Mouse (Mus musculus): ENCODE measurements around the gene Oxt. TPM values are rescaled to one million over a fixed set of nuclear protein-coding genes. Genes with fewer than 3 reads are reported as not detected.

Oxt gene
- polyA plus RNA-seq (2012; rRNA removed): 0.40 TPM in 1 of 2 replicates, not detected in the other

GRCm38 (mm10) chr2:130575873-130576272 lies at the start of gene Oxt:
Gene Oxt, plus strand, starts transcription at chr2:130576173.

GRCm38 (mm10) chr2:130563212-130564055 lies 12.5 kb upstream of the Oxt start, which contains the start of gene Mrps26:
Gene Mrps26, plus strand, starts transcription at chr2:130563742.

GRCm38 (mm10) chr2:130582552-130582951 lies 6.6 kb downstream of the Oxt start, which contains the start of gene Avp:
Gene Avp, minus strand, starts transcription at chr2:130582554.

Other genes with a start within 250 kb of the Oxt start
- 2.8 and 2.9 TPM in 2 replicates for gene Cpxm1, start 178.6 kb upstream of the Oxt start, polyA plus RNA-seq (2012; rRNA removed)
- gene Gm28372, start 170.9 kb upstream of the Oxt start, polyA plus RNA-seq (2012; rRNA removed): not detected in 2 replicates
- gene 1700020A23Rik, start 170.9 kb upstream of the Oxt start, polyA plus RNA-seq (2012; rRNA removed): not detected in 2 replicates
- not detected in 2 replicates for gene Tmem239, start 169.7 kb upstream of the Oxt start, polyA plus RNA-seq (2012; rRNA removed)
- gene Vps16, start 151.8 kb upstream of the Oxt start, polyA plus RNA-seq (2012; rRNA removed): 16.4 and 21.5 TPM in 2 replicates
- 9.5 and 9.6 TPM in 2 replicates for gene Pced1a, start 151.5 kb upstream of the Oxt start, polyA plus RNA-seq (2012; rRNA removed)
- 18.1 and 19.6 TPM in 2 replicates for gene Ptpra, start 125.9 kb upstream of the Oxt start, polyA plus RNA-seq (2012; rRNA removed)
- 41.4 and 106 TPM in 2 replicates for gene Mrps26, start 12.4 kb upstream of the Oxt start, polyA plus RNA-seq (2012; rRNA removed)
- 0.20 and 0.54 TPM in 2 replicates for gene Avp, start 6.4 kb downstream of the Oxt start, polyA plus RNA-seq (2012; rRNA removed)
- 0.11 and 0.21 TPM in 2 replicates for gene Fastkd5, start 53.9 kb downstream of the Oxt start, polyA plus RNA-seq (2012; rRNA removed)
- 2.5 TPM in 2 replicates for gene Ubox5, start 53.9 kb downstream of the Oxt start, polyA plus RNA-seq (2012; rRNA removed)
- gene Lzts3, start 66.6 kb downstream of the Oxt start, polyA plus RNA-seq (2012; rRNA removed): 10.8 and 10.9 TPM in 2 replicates
- gene Ddrgk1, start 88.5 kb downstream of the Oxt start, polyA plus RNA-seq (2012; rRNA removed): 52.1 and 70.8 TPM in 2 replicates
- 15.1 and 16.4 TPM in 2 replicates for gene Itpa, start 91.4 kb downstream of the Oxt start, polyA plus RNA-seq (2012; rRNA removed)
- gene Slc4a11, start 121.3 kb downstream of the Oxt start, polyA plus RNA-seq (2012; rRNA removed): 0.46 and 0.56 TPM in 2 replicates